Mouse (Mus musculus) MEL (cell line): Measurements from ENCODE around the gene Grk3. TPM values are rescaled to one million over a fixed set of nuclear protein-coding genes. Genes with fewer than 3 reads are reported as not detected.

Source experiments
- DNase-seq: peaks from one replicate; pipeline ENCODE4 v3.0.0; 2011; ENCODE audit warnings: low read depth, low spot score
- H3K27ac ChIP-seq: 2 replicates; pipeline ENCODE4 v1.5.1; 2012; ENCODE audit warnings: low read depth, mild to moderate bottlenecking, control low read depth, low read length, moderate library complexity; ENCODE audit not compliant: control insufficient read depth
- H3K27me3 ChIP-seq, 2 experiments: fragments of 150-350 bp in 1 of 2; sonication (generic) in 1 of 2; 2 replicates each; pipeline ENCODE4 v1.6.1; 2012; ENCODE audit warnings: low read length in 2 of 2, mild to moderate bottlenecking in 2 of 2, improper control_type of control experiment in 1 of 2, moderate library complexity in 1 of 2; ENCODE audit not compliant: insufficient read depth in 2 of 2, control insufficient read depth in 1 of 2
- H3K36me3 ChIP-seq, 2 experiments: 2 replicates each; pipeline ENCODE4 v1.6.1; 2012 to 2014; ENCODE audit warnings: low read length in 2 of 2, improper control_type of control experiment in 1 of 2, inconsistent platforms in 1 of 2, mild to moderate bottlenecking in 1 of 2; ENCODE audit not compliant: insufficient read depth in 2 of 2, control insufficient read depth in 1 of 2
- H3K4me1 ChIP-seq, 2 experiments: fragments of 150-350 bp in 1 of 2; sonication (generic) in 1 of 2; 2 replicates each; pipeline ENCODE4 v1.6.1; 2012; ENCODE audit warnings: low read length in 2 of 2, improper control_type of control experiment in 1 of 2, mild to moderate bottlenecking in 1 of 2; ENCODE audit not compliant: insufficient read depth in 2 of 2, control insufficient read depth in 1 of 2
- H3K4me3 ChIP-seq, 2 experiments: fragments of 150-350 bp in 1 of 2; sonication (generic) in 1 of 2; 2 replicates each; pipeline ENCODE4 v1.5.1; 2012; ENCODE audit warnings: low read depth in 2 of 2, low read length in 2 of 2, mild to moderate bottlenecking in 2 of 2, moderate library complexity in 2 of 2, control low read depth in 1 of 2, improper control_type of control experiment in 1 of 2; ENCODE audit not compliant: control insufficient read depth in 1 of 2, insufficient read depth in 1 of 2
- H3K79me2 ChIP-seq: 2 replicates; pipeline ENCODE4 v1.6.1; 2012; ENCODE audit warnings: mild to moderate bottlenecking, low read length, moderate library complexity; ENCODE audit not compliant: control insufficient read depth, poor library complexity, insufficient read depth
- H3K9ac ChIP-seq: 2 replicates; pipeline ENCODE4 v1.6.1; 2012; ENCODE audit warnings: low read depth, mild to moderate bottlenecking, control low read depth, low read length, moderate library complexity; ENCODE audit not compliant: control insufficient read depth, poor library complexity, severe bottlenecking
- H3K9me3 ChIP-seq: fragments of 150-350 bp; sonication (generic); replicated peaks from 2 replicates; pipeline ENCODE4 v1.6.1; 2012; ENCODE audit warnings: mild to moderate bottlenecking, low read length, improper control_type of control experiment, moderate library complexity; ENCODE audit not compliant: insufficient read depth
- BHLHE40 ChIP-seq: IDR thresholded peaks from 2 replicates; pipeline ENCODE4 v1.6.1; 2012; ENCODE audit warnings: low read depth, mild to moderate bottlenecking, inconsistent platforms, low read length, improper control_type of control experiment, borderline replicate concordance
- CTCF ChIP-seq, 3 experiments: IDR thresholded peaks in 2 of 3; conservative IDR thresholded peaks in 1 of 3; 2 replicates each; pipeline ENCODE4 v1.5.1; 2011 to 2012; ENCODE audit warnings: low read length in 3 of 3, low read depth in 2 of 3, mild to moderate bottlenecking in 2 of 3, improper control_type of control experiment in 1 of 3, inconsistent platforms in 1 of 3, mixed read lengths in 1 of 3, moderate library complexity in 1 of 3; ENCODE audit not compliant: control insufficient read depth in 1 of 3, insufficient read depth in 1 of 3, poor library complexity in 1 of 3, severe bottlenecking in 1 of 3
- EP300 ChIP-seq, 2 experiments: IDR thresholded peaks; 2 replicates each; pipeline ENCODE4 v1.6.1; 2011; ENCODE audit warnings: improper control_type of control experiment in 2 of 2, low read length in 2 of 2, low read depth in 1 of 2, mild to moderate bottlenecking in 1 of 2
- MXI1 ChIP-seq: IDR thresholded peaks from 2 replicates; pipeline ENCODE4 v1.6.1; 2011; ENCODE audit warnings: mild to moderate bottlenecking, low read depth, low read length, improper control_type of control experiment
- MYB ChIP-seq: IDR thresholded peaks from 2 replicates; pipeline ENCODE4 v1.6.1; 2011; ENCODE audit warnings: mild to moderate bottlenecking, low read depth, low read length, improper control_type of control experiment
- MYC ChIP-seq: IDR thresholded peaks from 2 replicates; pipeline ENCODE4 v1.6.1; 2011; ENCODE audit warnings: low read depth, mild to moderate bottlenecking, low read length, improper control_type of control experiment, moderate library complexity
- NELFE ChIP-seq: IDR thresholded peaks from 2 replicates; pipeline ENCODE4 v1.6.1; 2011; ENCODE audit warnings: low read depth, low read length, improper control_type of control experiment
- POLR2A ChIP-seq, 2 experiments: IDR thresholded peaks; 2 replicates each; pipeline ENCODE4 v1.6.1; 2011 to 2012; ENCODE audit warnings: low read length in 2 of 2, mild to moderate bottlenecking in 2 of 2, control low read depth in 1 of 2, improper control_type of control experiment in 1 of 2, low read depth in 1 of 2, moderate library complexity in 1 of 2; ENCODE audit not compliant: control insufficient read depth in 1 of 2, insufficient read depth in 1 of 2, poor library complexity in 1 of 2
- POLR2AphosphoS2 ChIP-seq: IDR thresholded peaks from 2 replicates; pipeline ENCODE4 v1.6.1; 2011; ENCODE audit warnings: low read length, improper control_type of control experiment
- POLR2AphosphoS5 ChIP-seq: IDR thresholded peaks from 2 replicates; pipeline ENCODE4 v1.6.1; 2012; ENCODE audit warnings: low read depth, borderline replicate concordance, mild to moderate bottlenecking, inconsistent platforms, low read length, moderate library complexity, mixed read lengths
- RCOR1 ChIP-seq: IDR thresholded peaks from 2 replicates; pipeline ENCODE4 v1.6.1; 2012; ENCODE audit warnings: low read depth, mild to moderate bottlenecking, inconsistent platforms, low read length, improper control_type of control experiment
- SIN3A ChIP-seq: IDR thresholded peaks from 2 replicates; pipeline ENCODE4 v1.6.1; 2012; ENCODE audit warnings: low read length, improper control_type of control experiment, inconsistent platforms
- TBP ChIP-seq: IDR thresholded peaks from 2 replicates; pipeline ENCODE4 v1.8.0; 2011; ENCODE audit warnings: low read depth, low read length, improper control_type of control experiment
- TCF12 ChIP-seq: IDR thresholded peaks from 2 replicates; pipeline ENCODE4 v1.6.1; 2014; ENCODE audit warnings: low read depth, mild to moderate bottlenecking, inconsistent platforms, low read length, improper control_type of control experiment, moderate library complexity
- UBTF ChIP-seq: IDR thresholded peaks from 2 replicates; pipeline ENCODE4 v1.6.1; 2012; ENCODE audit warnings: low read depth, mild to moderate bottlenecking, inconsistent platforms, low read length, improper control_type of control experiment, moderate library complexity, borderline replicate concordance; ENCODE audit not compliant: insufficient read depth
- USF1 ChIP-seq: IDR thresholded peaks from 2 replicates; pipeline ENCODE4 v1.6.1; 2014; ENCODE audit warnings: low read depth, mild to moderate bottlenecking, inconsistent platforms, low read length, improper control_type of control experiment, moderate library complexity
- USF2 ChIP-seq, 2 experiments: IDR thresholded peaks; 2 replicates each; pipeline ENCODE4 v1.6.1; 2011 to 2012; ENCODE audit warnings: improper control_type of control experiment in 2 of 2, low read length in 2 of 2, borderline replicate concordance in 1 of 2, inconsistent platforms in 1 of 2, low read depth in 1 of 2, mild to moderate bottlenecking in 1 of 2; ENCODE audit not compliant: insufficient read depth in 1 of 2
- ZKSCAN1 ChIP-seq: IDR thresholded peaks from 2 replicates; pipeline ENCODE4 v1.6.1; 2012; ENCODE audit warnings: low read depth, mild to moderate bottlenecking, inconsistent platforms, low read length, improper control_type of control experiment, moderate library complexity
- ZMIZ1 ChIP-seq: IDR thresholded peaks from 2 replicates; pipeline ENCODE4 v1.6.1; 2012; ENCODE audit warnings: low read depth, mild to moderate bottlenecking, inconsistent platforms, low read length, improper control_type of control experiment, moderate library complexity
- polyA plus RNA-seq, 2 experiments: library from polyadenylated mRNA; stranded (reverse) in 1 of 2; unstranded in 1 of 2; fragments of >175 nt in 1 of 2; fragments of >200 nt in 1 of 2; gene quantifications; 2 replicates each; pipeline versions ENCODE4 v1.2.1 to v1.2.4; 2012; ENCODE audit warnings: low replicate concordance in 2 of 2, low read depth in 1 of 2; ENCODE audit not compliant: insufficient read length in 2 of 2, insufficient read depth in 1 of 2, missing spikeins in 1 of 2
- total RNA-seq: library from RNA; depleted of rRNA; stranded (reverse); fragments of 300-350 nt; gene quantifications from 2 replicates; pipeline ENCODE4 v1.2.3, GENCODE M21; 2012

The Grk3 gene
- total and polyA plus RNA-seq, 3 experiments, result not detected

DNA sequence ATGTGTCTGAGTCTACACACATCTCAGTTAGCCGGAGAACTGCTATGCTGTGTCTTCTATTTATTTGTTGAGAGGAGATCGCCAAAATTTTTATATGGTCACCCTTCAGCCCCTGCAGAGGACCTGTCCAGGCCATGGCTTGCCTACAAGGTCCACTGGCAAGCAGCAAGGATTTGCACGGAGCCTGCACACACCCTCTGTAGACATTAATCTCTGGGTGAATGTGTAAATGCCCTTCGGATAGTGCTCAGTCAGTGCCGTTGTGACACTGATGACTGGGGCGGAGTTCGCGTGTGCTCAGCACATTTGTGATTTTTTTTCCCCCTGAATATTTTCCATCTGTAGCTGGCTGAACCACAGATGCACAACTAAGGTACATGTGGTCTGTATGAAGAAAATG is 90.8 kb downstream of the Grk3 start:
- H3K9me3 ChIP-seq, result 0 out of 2 replicates have a peak, but pooled peaks cover 1% of the 10 kb centered on the region
- no peak overlapping the region for H3K27ac ChIP-seq
- DNase-seq, result no peak
- no peaks in the 10 kb centered on the region for H3K36me3 ChIP-seq
- no peaks in the 10 kb centered on the region for H3K27me3 ChIP-seq
- no peaks in the 10 kb centered on the region for H3K4me1 ChIP-seq
- H3K9ac ChIP-seq, result no peak overlapping the region
- H3K79me2 ChIP-seq, result no peaks in the 10 kb centered on the region
- TF ChIP-seq MYB (no peak), CTCF (IDR thresholded peaks at IDR 0.05 in 2 of 3, conservative IDR thresholded peaks at IDR 0.05 in 1 of 3; ENCODE audit: control insufficient read depth in 1 of 3, insufficient read depth in 1 of 3, low read depth in 2 of 3, low read length in 3 of 3, poor library complexity in 1 of 3, severe bottlenecking in 1 of 3) (no peak)
- TF ChIP-seq, all 39 proteins: peak for 0
- no peak overlapping the region for H3K4me3 ChIP-seq

DNA sequence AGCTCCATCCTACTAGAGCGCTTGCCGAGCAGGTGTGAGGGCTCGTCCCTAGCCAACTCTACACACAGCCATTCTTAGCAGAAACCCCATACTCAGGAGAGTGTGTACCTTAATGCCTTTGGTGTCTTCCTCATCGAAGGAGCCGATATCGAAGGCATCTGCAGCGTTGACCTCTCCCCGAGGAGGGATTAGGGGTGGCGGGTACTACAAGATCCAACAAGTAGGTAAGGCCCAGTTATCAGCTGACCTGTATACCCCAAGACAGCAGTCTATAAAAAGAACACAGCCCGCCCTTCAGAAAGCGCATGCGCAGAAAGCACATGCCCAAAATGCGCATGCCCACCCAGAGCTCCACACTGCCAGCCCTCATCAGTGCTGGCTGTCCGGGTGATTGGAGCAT is 91.8 kb downstream of the Grk3 start:
- TF ChIP-seq TBP (no peak), POLR2AphosphoS2 (no peak), EP300 (IDR thresholded peaks at IDR 0.05; ENCODE audit: low read depth in 1 of 2, low read length in 2 of 2) (no peak), UBTF (no peak), MYC (no peak), POLR2AphosphoS5 (no peak), USF1 (no peak), BHLHE40 (no peak), ZKSCAN1 (no peak), NELFE (no peak), TCF12 (no peak), USF2 (IDR thresholded peaks at IDR 0.05; ENCODE audit: borderline replicate concordance in 1 of 2, insufficient read depth in 1 of 2, low read depth in 1 of 2, low read length in 2 of 2) (no peak), RCOR1 (no peak), ZMIZ1 (no peak), POLR2A (IDR thresholded peaks at IDR 0.05; ENCODE audit: control insufficient read depth in 1 of 2, insufficient read depth in 1 of 2, low read depth in 1 of 2, low read length in 2 of 2, poor library complexity in 1 of 2) (no peak), CTCF (IDR thresholded peaks at IDR 0.05 in 2 of 3, conservative IDR thresholded peaks at IDR 0.05 in 1 of 3; ENCODE audit: control insufficient read depth in 1 of 3, insufficient read depth in 1 of 3, low read depth in 2 of 3, low read length in 3 of 3, poor library complexity in 1 of 3, severe bottlenecking in 1 of 3) (no peak), SIN3A (no peak), MXI1 (no peak)
- Histone ChIP-seq H3K4me3 (no peak overlapping the region), H3K4me1 (no peaks in the 10 kb centered on the region), H3K27me3 (no peaks in the 10 kb centered on the region), H3K9me3 (0 out of 2 replicates have a peak, but pooled peaks cover 1% of the 10 kb centered on the region), H3K27ac (no peak overlapping the region), H3K36me3 (no peaks in the 10 kb centered on the region), H3K79me2 (no peaks in the 10 kb centered on the region), H3K9ac (no peak overlapping the region)
- no peak for DNase-seq
